8 mouse cellular contexts compared by ENCODE assay signal in genomic region chr5:138994108-138994785, GRCm38 (mm10). TPM values are rescaled to one million over a fixed set of nuclear protein-coding genes. Genes with fewer than 3 reads are reported as not detected.
DNase-seq lines count a peak whose midpoint lies in the region; ATAC-seq lines count a peak whose summit lies in the region.

No protein-coding gene starts in this region.

- peaks cover 82% of the 10 kb centered on the region for H3K4me1 ChIP-seq in heart, embryonic 13.5 days
- H3K4me1 ChIP-seq in midbrain, embryonic 11.5 days (ENCODE audit: control insufficient read depth, insufficient read depth, low read length), result peaks cover 41% of the 10 kb centered on the region

- peak overlapping the region; percentile 96 for H3K9ac ChIP-seq in heart, embryonic 13.5 days
- H3K9ac ChIP-seq in midbrain, embryonic 11.5 days (ENCODE audit: low read length), result peak overlapping the region; percentile 73

- peaks cover 4% of the 10 kb centered on the region; the same call in 1 of the 2 replicates for H3K36me3 ChIP-seq in heart, embryonic 13.5 days
- H3K36me3 ChIP-seq in midbrain, embryonic 11.5 days (ENCODE audit: control insufficient read depth, insufficient read depth, low read length), result no peaks in the 10 kb centered on the region

- ATAC-seq in heart, embryonic 13.5 days (ENCODE audit: extremely low read depth, insufficient number of reproducible peaks, low FRiP score, low TSS enrichment), result no peak
- peak; percentile 13; the same call in 1 of the 2 replicates for ATAC-seq in midbrain, embryonic 11.5 days (ENCODE audit: low FRiP score)

- peak overlapping the region; percentile 90 for H3K4me2 ChIP-seq in heart, embryonic 13.5 days
- H3K4me2 ChIP-seq in midbrain, embryonic 11.5 days, result peak overlapping the region; percentile 98

- peak overlapping the region; percentile 99 for H3K27ac ChIP-seq in heart, embryonic 13.5 days (replicated peaks)
- no peak overlapping the region for H3K27ac ChIP-seq in midbrain, embryonic 11.5 days (ENCODE audit: low read depth, low read length)

- H3K9me3 ChIP-seq in heart, embryonic 13.5 days, result no peaks in the 10 kb centered on the region
- H3K9me3 ChIP-seq in midbrain, embryonic 11.5 days (ENCODE audit: control insufficient read depth, low read length), result no peaks in the 10 kb centered on the region

- peaks cover 65% of the 10 kb centered on the region for H3K27me3 ChIP-seq in heart, embryonic 13.5 days (replicated peaks)
- peaks cover 77% of the 10 kb centered on the region for H3K27me3 ChIP-seq in midbrain, embryonic 11.5 days (ENCODE audit: control insufficient read depth, insufficient read depth, low read length)

- DNase-seq in ovary, postnatal 36 days (ENCODE audit: low spot score), result peak; percentile 35
- DNase-seq in ovary, postnatal 10 days (ENCODE audit: low spot score), result no peak
- peak; percentile 45 for DNase-seq in adrenal gland, postnatal 25 days
- DNase-seq in kidney, postnatal 10 days, result peak; percentile 68
- peak; percentile 93 for DNase-seq in midbrain, embryonic 11.5 days (ENCODE audit: low spot score, missing footprints)
- no peak for DNase-seq in left cerebral cortex, postnatal 25 days (ENCODE audit: low spot score in 2 of 2)
- DNase-seq in T-cell, adult 2 months (ENCODE audit: low spot score), result no peak

- intact Hi-C loops in left cerebral cortex, postnatal 25 days (cut with DNase I), result no loop called here

- under 1% methylated on average over 48 of the region's 48 CpGs for WGBS in heart, embryonic 13.5 days
- WGBS in midbrain, embryonic 11.5 days, result under 1% methylated on average over 46 of the region's 48 CpGs

- peak overlapping the region; percentile 83 for H3K4me3 ChIP-seq in heart, embryonic 13.5 days
- H3K4me3 ChIP-seq in midbrain, embryonic 11.5 days (ENCODE audit: low read depth, low read length), result peak overlapping the region; percentile 63

RNA-seq across cellular contexts. Expression of gene Pdgfa, which starts 2.9 kb away (rescaled TPM):
- 29.5 and 30.0 TPM in 2 replicates for total RNA-seq in adrenal gland, postnatal 25 days (2021)
- 39.8 and 42.1 TPM in 2 replicates for polyA plus RNA-seq in heart, embryonic 13.5 days (2015; fragmentation: Nextera tagmentation; extraction: Ambion mirVana)
- polyA plus RNA-seq in midbrain, embryonic 11.5 days (2014; fragmentation: Nextera tagmentation; extraction: Ambion mirVana), result 3.3 and 3.9 TPM in 2 replicates
- 10 to 100 TPM; 52.5 to 54.9 TPM for total RNA-seq in left cerebral cortex, postnatal 25 days (2021)

Comparison
In these comparisons a context has a peak if more than half of its experiments do, and no peak if none do; other contexts are left out.
1. DNase-seq: peak in ovary, postnatal 36 days (single experiment), adrenal gland, postnatal 25 days (single experiment), kidney, postnatal 10 days (single experiment) and midbrain, embryonic 11.5 days (single experiment); none in ovary, postnatal 10 days (single experiment), left cerebral cortex, postnatal 25 days (0 of 2) and T-cell, adult 2 months (single experiment).